Mouse (Mus musculus) lung, postnatal 14 days (tissue): ENCODE data around the gene Rmnd5b.
A peak's percentile ranks its signal among the peaks of the same experiment; 100 is the strongest.
"Not testable (repeated sequence)": the region's sequence is repeated elsewhere in the genome, so short reads cannot be mapped to it uniquely, and the experiment has no call there.

Experiments
- DNase-seq: peaks from one replicate; pipeline ENCODE4 v3.0.0; 2021

Rmnd5b gene

DNA sequence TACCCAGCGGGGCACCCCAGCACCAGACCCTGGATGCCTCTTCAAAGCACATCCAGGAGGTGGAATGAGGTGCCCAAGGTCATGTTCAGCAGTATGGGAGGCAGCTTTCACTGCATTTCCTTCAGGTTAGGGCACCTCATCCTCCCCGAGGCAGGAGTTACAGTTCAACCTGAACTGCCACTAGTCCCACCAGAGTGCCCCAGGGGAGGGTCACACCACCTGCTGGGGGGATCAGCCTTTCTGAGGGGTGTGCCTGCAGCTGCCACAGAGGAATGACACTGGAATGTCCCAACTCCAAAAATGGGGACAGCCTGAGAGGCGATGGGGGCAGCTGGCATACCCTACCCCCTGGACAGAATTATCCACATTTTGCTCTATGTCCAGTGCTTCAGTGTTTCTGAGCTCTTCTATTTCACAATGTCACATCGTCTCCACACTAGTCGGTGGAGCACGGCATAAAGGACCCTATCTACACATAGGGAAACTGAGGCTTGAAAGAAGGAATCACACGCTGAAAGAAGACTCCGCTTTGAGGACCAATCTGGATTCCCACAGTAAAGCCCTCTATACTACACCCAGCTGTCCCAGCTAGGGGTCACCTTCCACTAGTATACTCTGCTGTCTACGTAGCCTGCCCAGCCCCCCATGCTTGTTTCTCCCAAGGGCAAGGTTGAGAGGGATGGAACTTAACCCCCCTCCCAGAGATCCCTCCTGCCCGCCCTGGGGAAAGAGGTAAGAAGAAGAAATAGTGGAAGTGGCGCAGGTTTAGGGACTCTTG lies 13.6 kb upstream of the Rmnd5b start:
- DNase-seq: peak; percentile 17

DNA sequence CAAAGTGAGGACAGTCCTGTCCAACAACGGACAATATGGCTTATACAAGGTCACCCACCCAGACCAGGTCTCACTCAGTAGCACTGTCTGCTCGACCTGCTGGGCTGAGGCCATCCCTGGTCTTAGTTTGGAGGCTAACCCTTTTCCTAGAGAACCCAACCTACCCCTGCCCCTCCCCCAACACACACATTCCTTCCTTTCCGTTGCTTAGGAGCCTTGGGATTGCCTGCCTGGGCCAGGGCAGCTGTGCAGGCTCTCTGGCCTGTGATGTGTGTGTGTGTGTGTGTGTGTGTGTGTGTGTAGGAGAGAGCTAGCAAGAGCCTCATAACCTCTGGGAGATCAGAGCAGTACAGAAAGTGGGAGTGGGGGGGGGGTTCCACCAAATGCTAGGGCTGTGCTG lies 12.9 kb upstream of the Rmnd5b start:
- DNase-seq: peak; percentile 31

DNA sequence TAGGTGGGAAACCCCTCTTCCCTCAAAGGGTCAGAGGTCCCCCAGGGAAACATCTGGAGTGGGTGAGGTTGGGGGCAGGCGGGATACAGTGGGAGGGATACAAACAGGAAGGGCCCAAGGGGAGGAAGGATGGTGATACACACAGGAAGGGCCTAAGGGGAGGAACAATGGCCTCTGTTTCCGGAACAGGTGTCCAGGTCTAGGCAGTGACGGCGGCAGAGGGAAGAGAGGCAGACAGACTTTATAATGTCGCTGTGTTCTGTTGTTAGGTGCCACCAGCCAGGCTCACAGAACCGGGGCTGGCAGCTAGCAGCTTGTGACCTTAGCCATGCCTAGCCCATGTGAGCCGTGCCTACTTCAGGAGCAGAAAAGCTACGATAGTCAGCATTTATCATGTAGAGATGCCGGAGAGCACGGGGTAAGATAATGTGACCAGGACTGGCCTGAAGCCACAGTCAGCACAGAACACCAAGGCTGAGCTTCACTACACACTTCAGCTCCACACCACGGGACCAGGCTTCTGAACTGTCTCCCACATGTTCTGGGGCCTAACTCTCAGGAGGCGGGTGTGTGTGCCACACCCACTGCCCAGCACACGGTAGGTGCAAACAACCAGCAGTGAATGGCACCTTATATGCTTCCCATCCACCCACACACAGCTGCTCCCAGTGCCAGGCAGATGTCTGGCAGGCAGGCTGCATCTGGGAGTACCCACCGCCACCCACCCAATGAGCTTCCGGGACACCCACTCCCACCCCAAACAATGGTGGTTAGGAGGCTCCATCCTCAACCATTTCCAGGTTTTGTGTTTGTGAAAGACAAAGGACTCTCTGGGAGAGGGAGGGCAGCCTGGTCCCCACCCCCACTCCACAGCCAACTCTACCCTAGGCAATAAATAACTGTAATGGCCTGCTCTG lies 11.3 kb upstream of the Rmnd5b start:
- peak; percentile 61 for DNase-seq

DNA sequence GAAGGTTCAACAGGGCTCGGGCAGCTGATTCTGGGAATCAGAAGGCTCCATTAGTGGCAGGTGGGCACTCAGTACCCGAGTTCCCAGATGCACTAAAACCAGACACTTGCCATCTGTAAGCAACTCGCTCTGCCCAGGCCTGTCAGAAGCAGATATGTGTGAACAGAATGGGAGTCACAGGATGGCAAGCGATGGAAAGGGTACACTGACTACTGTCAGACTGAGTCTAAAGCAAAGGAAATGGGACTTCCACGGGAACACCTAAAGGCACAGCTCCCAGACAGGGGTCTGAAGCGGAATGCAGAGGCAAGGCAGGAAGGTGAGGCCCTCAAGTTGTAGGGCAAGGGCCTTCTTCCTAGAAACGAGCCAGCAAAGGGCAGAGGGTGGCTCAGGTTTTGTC lies 10.5 kb upstream of the Rmnd5b start:
- DNase-seq: no peak

DNA sequence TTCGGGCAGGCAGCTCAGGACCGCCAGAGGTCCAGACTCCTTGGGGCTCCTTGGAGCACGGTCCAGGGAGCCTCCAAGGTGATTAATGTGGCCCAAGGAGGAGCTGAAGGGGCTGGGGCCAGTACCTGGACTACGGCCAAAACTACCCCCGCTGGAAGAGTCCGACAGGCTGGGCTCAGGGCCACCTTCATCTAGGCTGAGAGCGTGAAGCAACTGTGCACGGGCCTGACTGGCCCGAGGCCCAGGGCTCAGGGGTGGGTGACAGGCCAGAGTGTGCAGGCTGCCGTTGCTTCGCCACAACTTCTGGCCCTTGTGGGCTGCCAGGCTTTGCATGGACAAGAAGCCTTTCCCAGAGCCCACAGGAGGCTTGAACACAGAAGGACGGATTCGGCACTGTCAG lies 9.6 kb upstream of the Rmnd5b start:
- peak; percentile 14 for DNase-seq

DNA sequence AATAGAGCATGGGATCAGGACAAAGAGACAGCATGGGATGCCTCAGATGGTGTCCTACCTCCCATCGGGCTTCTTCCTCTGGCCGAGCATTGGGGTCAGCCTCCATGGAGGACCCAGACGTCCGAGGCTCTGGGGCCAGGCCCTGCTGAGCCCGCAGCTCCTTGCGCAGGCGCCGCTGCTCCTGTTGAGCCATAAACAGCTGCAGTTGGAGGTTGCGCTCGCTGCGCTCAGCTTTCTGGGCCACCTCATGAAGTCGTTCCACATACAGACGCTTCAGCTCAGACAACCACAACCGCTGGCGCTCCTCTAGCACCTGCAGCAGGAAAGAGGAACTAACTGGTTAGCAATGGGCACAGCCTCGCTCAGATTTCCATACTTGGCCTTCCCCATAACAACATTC lies 8.5 kb upstream of the Rmnd5b start:
- DNase-seq: peak; percentile 25

DNA sequence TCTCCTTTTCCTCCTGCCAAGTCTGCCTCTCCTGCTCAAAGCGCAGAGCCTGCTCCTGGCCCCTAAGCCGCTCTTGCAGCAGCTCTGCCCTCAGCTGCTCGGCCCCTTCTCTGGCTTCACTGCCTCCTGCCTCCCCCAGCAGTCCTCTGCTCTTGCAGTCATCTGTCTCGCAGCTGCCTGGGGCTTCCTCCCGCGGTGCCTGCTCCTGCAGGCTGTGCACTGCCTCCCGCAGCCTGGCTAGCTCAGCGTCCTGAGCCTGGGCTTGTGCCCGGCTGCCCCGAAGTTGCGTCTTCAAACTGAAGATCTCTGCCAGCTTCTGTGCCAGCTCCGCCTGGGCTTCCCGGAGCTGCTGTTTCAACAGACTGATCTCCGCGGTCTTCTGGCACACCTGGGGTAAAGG lies 8.1 kb upstream of the Rmnd5b start:
- DNase-seq: no peak

DNA sequence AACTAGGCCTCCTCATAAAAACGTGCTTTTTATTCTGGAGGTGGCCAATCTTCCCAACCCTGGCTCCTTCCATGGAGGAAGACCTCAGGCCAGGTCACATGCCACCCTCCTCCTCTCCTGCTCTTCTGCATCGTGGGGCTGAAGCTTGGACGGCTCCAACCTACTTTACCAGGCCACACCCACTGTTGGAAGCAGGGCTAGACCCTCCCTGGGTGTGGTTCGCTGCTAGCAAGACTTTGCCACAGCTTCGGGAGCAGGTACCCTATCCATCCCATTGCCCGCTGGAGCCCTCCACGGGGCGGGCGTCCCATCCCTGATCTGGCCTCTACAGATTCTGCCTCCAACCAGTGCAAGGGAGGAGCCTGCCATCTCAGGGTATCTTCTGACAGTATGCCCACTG lies 7.5 kb upstream of the Rmnd5b start:
- no peak for DNase-seq

DNA sequence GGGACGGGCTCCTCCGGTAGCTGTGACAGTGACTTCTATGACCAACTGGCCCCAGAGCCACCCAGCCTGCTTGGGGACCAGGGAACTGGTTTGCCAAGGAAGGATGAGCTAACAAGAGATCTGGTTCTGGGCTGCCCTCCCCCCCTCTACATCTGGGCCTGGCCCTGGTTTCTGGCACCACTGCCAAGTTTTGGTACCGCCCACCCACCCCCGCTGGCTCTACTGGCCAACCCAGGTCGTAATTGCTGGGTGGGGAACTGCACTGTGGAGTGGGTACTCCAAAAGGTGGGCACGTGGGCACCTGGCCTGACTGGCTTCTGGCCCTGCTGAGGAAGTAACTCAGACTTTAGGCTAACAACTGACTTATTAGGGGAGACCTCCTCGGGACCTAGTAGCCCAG lies 5.1 kb upstream of the Rmnd5b start:
- peak; percentile 46 for DNase-seq

DNA sequence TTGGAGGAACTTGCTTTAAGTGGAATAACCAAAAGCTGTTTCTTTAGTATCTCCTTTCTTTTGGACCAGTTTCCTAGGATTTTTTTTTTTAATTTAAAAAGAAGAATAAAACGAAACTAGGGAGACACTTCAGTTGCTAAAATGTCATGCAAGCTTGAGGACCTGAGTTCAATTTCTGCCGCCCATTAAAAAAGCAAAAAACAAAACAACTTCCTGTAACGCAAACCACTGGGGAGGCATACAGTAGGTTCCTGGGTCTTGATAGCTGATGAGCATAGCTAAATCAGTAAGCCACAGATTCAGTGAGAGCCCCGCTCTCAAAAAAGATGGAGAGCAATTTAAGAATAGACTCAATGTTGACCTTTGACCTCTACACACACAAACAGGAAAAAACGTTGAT lies 2.8 kb upstream of the Rmnd5b start:
- DNase-seq: no peak

DNA sequence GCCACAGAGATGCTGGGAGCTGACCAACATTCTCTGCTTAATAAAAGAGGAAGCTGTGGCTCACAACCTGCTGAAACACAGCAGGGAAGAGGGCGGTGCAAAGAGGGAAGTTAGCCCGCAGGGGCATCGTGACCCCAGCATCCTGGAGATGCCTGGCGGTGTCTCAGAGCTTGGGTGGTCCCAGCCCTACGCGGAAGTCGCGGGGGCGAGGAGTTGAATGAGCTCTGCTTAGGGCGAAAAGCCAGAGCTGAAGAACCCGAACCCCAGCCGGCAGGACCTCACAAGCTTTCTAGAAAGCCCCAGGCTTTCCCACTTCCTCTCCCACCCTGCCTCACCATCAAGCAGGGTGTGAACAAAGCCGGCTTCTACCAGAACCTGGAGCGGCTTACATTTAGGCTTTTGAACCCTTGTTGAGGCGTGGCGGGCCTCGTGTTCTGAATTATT lies 2.3 kb upstream of the Rmnd5b start:
- DNase-seq: peak; percentile 48

DNA sequence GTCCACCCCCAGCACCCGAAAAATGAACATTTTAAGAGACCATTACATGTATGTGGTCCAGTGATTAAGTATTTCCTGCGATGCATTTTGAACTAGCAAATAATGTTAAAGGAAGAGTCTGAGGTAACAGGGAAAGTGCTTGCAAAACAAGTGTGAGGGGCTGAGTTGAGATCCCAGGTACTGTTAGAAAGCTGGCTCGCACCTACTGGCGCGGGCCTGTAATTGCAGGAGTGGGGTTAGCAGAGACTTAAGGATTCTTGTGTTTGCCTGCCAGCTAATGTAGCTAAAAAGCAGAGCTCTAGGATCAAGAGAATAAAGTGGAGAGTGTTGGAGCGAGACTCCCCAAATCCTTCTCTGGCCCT lies 608 bp upstream of the Rmnd5b start:
- DNase-seq: peak; percentile 61

DNA sequence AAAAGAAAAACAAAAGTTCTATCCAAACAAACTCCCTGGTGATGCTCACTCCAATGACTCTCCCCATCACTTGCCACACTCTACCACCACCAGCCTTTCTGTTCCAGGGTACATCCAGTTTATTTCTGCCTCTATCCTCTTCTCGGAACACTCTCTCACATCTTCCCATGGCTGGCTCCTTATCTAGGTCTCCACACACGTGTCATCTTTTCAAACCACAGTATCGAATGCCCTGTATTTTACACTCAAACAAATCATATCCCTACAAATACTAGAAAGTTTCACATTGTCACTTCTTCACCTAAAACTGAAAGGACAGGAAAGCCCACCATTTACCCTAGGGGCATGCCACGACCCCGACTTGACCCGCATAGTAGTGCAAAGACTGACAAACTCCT lies 570 bp downstream of the Rmnd5b start:
- no peak for DNase-seq

DNA sequence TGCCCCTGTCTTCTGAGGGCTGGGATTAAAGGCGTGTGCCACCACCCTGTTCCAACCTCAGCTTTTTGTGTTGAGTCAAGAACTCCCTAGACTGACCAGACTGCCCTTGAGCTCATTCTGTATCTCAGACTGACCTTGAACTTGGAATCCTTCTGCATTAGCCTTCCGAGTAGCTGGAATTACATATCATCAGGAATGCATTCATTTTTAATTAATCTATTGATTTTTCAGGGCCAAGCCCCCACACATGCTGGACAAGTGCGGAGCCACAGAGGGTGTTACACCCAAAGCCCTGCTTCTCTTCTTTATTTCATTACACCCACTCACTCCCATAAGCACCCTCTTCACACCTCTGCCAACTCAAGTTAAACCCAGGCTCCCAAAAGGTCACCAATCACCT lies 2.0 kb downstream of the Rmnd5b start:
- DNase-seq: no peak

DNA sequence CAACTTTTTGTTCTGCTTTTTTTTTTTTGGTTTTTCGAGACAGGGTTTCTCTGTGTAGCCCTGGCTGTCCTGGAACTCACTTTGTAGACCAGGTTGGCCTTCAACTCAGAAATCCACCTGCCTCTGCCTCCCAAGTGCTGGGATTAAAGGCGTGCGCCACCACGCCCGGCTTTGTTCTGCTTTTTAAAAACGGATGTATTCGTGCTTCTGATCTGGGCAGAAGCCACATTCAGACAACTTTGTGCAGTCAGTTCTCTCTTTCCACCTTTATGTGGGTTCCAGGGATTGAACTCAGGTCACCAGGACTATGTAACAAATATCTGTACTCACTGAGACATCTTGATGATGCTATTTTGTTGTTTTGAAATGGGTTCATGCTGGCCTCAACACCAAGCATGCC lies 2.5 kb downstream of the Rmnd5b start:
- not testable (repeated sequence) for DNase-seq

DNA sequence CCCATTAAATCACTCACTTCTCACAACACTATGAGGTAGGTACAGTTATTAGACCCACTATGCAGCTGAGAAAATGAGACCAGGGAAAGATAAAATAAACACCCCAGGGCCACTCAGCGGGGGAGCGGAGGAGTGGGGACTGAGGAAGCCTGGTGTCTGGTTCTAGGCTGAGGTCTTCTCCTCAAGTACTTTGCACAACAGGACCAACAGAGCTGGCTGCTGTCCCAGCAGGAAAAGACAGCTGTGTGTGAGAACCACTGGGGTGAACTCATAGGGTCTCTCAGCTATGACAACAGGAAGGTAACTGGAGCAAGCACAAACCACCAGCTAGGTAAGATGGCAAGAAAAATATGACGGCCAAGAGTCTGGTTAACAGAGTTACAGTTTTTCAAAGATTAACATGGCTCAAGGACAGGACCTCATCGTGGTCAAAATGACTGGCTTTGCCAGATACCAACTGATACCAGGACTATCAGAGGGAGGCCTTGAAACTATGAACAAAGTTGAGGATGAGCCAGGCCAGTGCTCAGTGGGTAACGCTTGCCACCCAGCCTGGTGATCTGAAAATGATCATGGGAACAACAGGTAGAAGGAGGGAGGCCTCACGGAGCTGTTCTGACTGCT lies 3.5 kb downstream of the Rmnd5b start:
- DNase-seq: no peak

DNA sequence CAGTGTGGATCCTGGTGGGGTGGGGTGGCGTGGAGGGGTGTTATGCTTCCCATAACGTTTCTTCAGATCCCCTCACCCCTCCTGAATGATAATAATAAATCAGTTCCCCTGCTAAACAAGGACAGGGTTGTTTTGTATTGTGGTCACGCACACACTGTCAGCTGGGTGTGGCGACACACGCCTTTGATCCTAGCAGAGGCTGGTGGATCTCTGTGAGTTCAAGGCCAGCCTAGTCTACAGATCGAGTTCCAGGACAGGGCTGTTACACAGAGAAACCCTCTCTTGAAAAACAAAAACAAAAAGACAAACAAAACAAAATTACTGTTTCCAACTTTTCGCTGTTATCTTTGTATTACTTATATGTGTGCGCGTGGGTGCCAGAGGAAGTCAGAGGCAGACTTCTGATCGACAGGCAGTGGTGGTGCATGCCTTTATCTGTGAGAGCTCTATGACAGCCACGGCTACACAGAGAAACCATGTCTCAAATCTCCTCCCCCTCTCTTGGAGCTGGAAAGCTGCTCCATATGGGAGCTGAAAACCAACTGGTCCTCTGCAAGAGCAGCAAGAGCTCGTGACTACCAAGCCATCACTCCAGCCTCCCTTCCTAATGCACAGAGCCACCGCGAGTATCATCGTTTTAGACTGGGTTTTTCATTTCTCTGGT lies 5.9 kb downstream of the Rmnd5b start:
- DNase-seq: no peak

DNA sequence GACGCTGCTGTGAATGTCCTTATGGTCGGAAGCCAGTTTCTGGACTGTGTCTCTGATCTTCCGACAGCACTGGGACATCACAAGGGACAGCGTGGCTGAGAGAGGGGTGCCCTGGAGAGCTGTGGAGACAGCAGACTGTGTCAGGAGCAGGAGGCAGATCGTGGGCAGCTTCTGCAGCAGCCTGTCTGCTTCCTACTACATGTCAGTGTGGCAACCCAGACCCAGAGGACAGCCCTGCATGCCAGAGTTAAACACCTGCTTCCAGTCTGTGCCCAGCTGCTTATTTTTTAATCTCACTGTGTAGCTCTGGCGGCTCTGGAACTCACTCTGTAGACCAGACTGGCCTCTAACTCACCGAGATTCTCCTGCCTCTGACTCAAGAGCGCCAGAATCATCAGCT lies 7.8 kb downstream of the Rmnd5b start:
- DNase-seq: no peak

DNA sequence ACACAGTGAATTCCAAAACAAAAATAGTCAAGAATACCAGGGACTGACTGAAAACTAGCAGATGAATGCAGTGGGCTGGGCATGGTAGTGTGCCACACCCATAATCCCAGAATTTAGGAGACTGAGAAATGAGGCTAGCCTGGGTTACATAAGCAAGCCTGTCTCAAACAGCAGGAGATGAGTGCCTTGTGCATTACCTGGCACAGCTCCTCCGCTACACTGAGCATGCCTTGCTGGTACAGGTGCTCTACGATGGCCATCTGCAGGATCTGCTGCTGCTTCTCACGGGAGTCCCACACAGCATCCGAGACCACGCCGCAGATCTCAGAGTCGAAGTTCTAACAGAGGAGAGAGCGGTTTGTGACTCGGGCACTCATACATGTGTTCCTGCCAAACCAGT lies 8.3 kb downstream of the Rmnd5b start:
- DNase-seq: no peak

DNA sequence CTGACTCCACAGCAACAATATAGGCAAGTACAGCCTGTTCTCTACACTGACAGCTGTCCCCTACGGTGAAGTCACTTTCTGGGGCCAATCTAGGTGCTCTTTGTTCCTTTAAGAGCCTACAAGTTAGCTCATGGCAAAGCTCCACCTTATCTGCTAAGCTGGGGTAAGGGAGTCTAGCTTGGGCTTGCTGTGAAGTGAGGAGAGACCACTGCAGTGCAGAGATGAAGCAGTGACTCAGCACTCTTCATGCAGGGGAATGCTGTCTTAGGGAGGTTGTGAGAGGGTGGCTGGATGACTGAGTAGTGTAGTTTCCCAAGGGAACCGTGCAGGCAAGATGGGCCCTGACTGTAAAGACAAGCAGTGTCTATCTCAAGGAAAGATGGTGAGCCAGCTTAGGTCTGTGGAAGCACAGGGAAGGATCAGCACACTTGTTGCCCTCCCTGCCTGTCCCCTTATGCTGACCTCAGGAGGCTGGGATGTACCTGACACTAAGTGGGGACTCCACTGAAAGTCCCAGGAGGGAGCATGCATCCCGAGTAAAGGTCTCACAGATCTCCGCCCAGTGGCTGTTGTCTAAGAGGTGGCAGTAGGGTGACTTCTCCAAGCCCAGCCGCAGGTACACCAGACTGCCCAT lies 10.4 kb downstream of the Rmnd5b start:
- DNase-seq: no peak

DNA sequence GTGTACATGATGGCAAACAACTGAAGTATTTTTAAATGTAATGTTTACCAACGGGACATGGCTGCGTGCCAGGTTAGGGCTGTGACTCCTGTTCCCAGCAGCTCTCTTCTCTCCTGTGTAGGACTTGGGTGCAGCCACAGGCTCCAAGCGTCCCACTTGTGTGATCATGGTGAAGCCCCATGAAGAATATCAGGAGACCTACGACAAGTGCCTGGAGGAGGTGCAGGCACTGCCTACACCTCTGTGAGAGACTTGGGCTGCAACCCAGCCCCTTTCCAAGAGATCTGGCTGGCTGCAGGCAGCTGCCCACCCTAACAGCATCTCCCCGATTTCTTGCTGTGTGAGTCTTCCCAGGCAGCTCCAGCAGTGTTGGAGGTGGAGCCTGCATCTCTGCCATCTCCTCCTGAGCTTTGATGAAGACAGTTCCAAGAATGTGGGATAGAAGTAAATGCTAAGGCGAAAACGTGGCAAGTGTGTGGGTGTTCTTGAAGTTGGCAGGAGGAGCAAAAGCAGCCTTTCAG lies 12.7 kb downstream of the Rmnd5b start:
- DNase-seq: peak; percentile 39

DNA sequence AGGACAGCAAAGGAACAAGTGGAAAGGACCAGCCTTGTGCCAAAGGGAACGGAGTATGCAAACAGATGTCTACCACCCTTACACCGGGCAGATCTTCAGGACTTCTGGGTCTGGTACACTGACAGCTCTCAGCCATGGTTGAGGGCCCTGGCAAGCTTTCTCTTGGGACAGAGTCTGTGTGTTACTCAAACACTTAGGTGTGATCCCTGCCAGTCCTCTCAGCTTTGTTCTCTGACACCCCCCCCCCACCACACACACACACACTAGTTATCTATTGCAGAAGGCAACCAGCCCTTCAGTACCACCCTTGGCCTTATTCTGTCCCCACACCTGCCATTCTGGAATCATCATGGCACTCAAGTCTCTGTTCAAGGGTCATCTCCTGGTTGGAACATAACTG lies 13.9 kb downstream of the Rmnd5b start:
- no peak for DNase-seq

DNA sequence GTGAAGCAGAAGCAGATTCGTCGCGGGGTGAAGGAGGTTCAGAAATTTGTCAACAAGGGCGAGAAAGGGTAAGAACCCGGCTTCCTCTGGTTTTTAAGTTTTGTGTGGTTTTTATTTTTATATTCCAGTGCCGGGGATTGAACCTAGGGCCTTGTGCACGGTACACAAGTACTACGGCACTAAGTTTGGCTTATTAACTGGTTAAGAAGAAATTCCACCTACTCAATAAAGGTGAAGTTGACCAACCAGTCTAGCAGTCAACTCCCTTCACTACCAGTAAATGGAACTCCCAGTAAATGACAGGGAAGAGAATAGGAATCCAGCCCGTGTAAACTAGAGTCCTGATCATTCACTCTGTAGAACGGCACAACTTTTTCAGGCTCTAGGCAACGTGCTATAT lies 15.6 kb downstream of the Rmnd5b start:
- no peak for DNase-seq
